Mouse (Mus musculus) mouse embryonic stem cell (cell line): ENCODE results near the gene Rad54l2.

ENCODE experiments used
- in situ Hi-C, 2 experiments: fragments of 300-500 bp; cut with MboI; formaldehyde crosslinking; loops; 1 replicate in 1 of 2; 3 replicates in 1 of 2; pipeline ENCODE4 v1.14.3; 2019 to 2020; ENCODE audit warnings: low sequenced_read_pairs in 2 of 2, low pct_unique_long_range_greater_than_20kb in 1 of 2, mixed read lengths in 1 of 2; ENCODE audit not compliant: unreplicated experiment in 1 of 2

The Rad54l2 gene

GRCm38 (mm10) chr9:106788812-106789321 lies at the start of gene Rad54l2:
Gene Rad54l2 (minus strand): TSS chr9:106789194.
- in situ Hi-C loops = no loop called here

GRCm38 (mm10) chr9:106822381-106823104 lies 33.5 kb upstream of the Rad54l2 start:
- in situ Hi-C loops = no loop called here

GRCm38 (mm10) chr9:106821618-106822380 lies 32.8 kb upstream of the Rad54l2 start, which contains the start of gene Dcaf1:
Gene Dcaf1 (plus strand): TSS chr9:106821874.
- in situ Hi-C loops = no loop called here

GRCm38 (mm10) chr9:106821050-106821617 lies 32.1 kb upstream of the Rad54l2 start:
- in situ Hi-C loops = no loop called here

GRCm38 (mm10) chr9:106819201-106819600 lies 30.2 kb upstream of the Rad54l2 start:
- in situ Hi-C loops = loop anchor here in 1 of 2 experiments (10.0 kb wide), 1 partner anchor 134 kb away; the partner anchor contains the start of gene Tex264

- in situ Hi-C loops = loop anchor here in 1 of 2 experiments (10.0 kb wide), 1 partner anchor 133 kb away; the partner anchor contains the start of gene Tex264
These were observed 29.2 kb upstream of the Rad54l2 start for GRCm38 (mm10) chr9:106818191-106818590.

- in situ Hi-C loops = no loop called here
These were observed 17.5 kb upstream of the Rad54l2 start for GRCm38 (mm10) chr9:106806503-106806902.

- in situ Hi-C loops = no loop called here
These were observed 1.8 kb upstream of the Rad54l2 start for GRCm38 (mm10) chr9:106790831-106791230.

GRCm38 (mm10) chr9:106789363-106789762 lies 369 bp upstream of the Rad54l2 start:
- in situ Hi-C loops = no loop called here

- in situ Hi-C loops = no loop called here
These were observed 799 bp downstream of the Rad54l2 start for GRCm38 (mm10) chr9:106787979-106788811.

GRCm38 (mm10) chr9:106785206-106785605 lies 3.8 kb downstream of the Rad54l2 start:
- in situ Hi-C loops = no loop called here

- in situ Hi-C loops = no loop called here
These were observed 5.4 kb downstream of the Rad54l2 start for GRCm38 (mm10) chr9:106783554-106783953.

- in situ Hi-C loops = no loop called here
These were observed 8.9 kb downstream of the Rad54l2 start for GRCm38 (mm10) chr9:106780086-106780485.

- in situ Hi-C loops = no loop called here
These were observed 10.7 kb downstream of the Rad54l2 start for GRCm38 (mm10) chr9:106778319-106778718.

- in situ Hi-C loops = no loop called here
These were observed 11.6 kb downstream of the Rad54l2 start for GRCm38 (mm10) chr9:106777423-106777822.

GRCm38 (mm10) chr9:106776116-106776515 lies 12.9 kb downstream of the Rad54l2 start:
- in situ Hi-C loops = no loop called here

- in situ Hi-C loops = no loop called here
These were observed 17.2 kb downstream of the Rad54l2 start for GRCm38 (mm10) chr9:106771770-106772169.

GRCm38 (mm10) chr9:106770216-106770615 lies 18.8 kb downstream of the Rad54l2 start:
- in situ Hi-C loops = no loop called here
